Mouse (Mus musculus) hindbrain, embryonic 10.5 days (tissue): ENCODE data around the gene Tbc1d30. TPM values are rescaled to one million over a fixed set of nuclear protein-coding genes. Genes with fewer than 3 reads are reported as not detected.

ENCODE experiments used
- DNase-seq: peaks from one replicate; pipeline ENCODE4 v3.0.0-alpha.2; 2017; ENCODE audit warnings: low spot score
- H3K27ac ChIP-seq: fragments of 300-500 bp; sonication (generic); 2 replicates; pipeline ENCODE4 v1.5.1; 2016; ENCODE audit warnings: mild to moderate bottlenecking, moderate library complexity
- H3K27me3 ChIP-seq: fragments of 300-500 bp; sonication (generic); 2 replicates; pipeline ENCODE4 v1.6.1; 2016; ENCODE audit warnings: mild to moderate bottlenecking; ENCODE audit not compliant: poor library complexity, insufficient read depth, severe bottlenecking
- H3K36me3 ChIP-seq: fragments of 300-500 bp; sonication (generic); 2 replicates; pipeline ENCODE4 v1.6.1; 2016; ENCODE audit warnings: mild to moderate bottlenecking, moderate library complexity
- H3K4me1 ChIP-seq: fragments of 300-500 bp; sonication (generic); replicated peaks from 2 replicates; pipeline ENCODE4 v1.6.1; 2016; ENCODE audit warnings: mild to moderate bottlenecking
- H3K4me3 ChIP-seq: fragments of 300-500 bp; sonication (generic); 2 replicates; pipeline ENCODE4 v1.5.1; 2016; ENCODE audit warnings: mild to moderate bottlenecking, moderate library complexity
- H3K9me3 ChIP-seq: fragments of 300-500 bp; sonication (generic); 2 replicates; pipeline ENCODE4 v1.6.1; 2016; ENCODE audit warnings: mild to moderate bottlenecking, moderate library complexity
- WGBS: fragments of 180-500 bp; shearing (Covaris S2); methylation state at CpG from one replicate; pipeline ENCODE4 v1.1.7; 2016; 5-methylcytosine and 5-hydroxymethylcytosine counted together
- polyA plus RNA-seq: library from polyadenylated mRNA; unstranded; fragments of >200 nt; fragmentation: Nextera tagmentation; extraction: Ambion mirVana; gene quantifications from 2 replicates; pipeline ENCODE4 v1.2.1, GENCODE M21; 2016

Tbc1d30 gene
- polyA plus RNA-seq, 1 experiment from 2014 or later: 4.1 TPM

- Histone ChIP-seq H3K4me1 (no peaks in the 10 kb centered on the region), H3K36me3 (no peaks in the 10 kb centered on the region), H3K27ac (no peak overlapping the region), H3K4me3 (no peak overlapping the region), H3K9me3 (peaks cover 10% of the 10 kb centered on the region; the same call in 1 of the 2 replicates), H3K27me3 (no peaks in the 10 kb centered on the region)
- DNase-seq: no peak
- 86% methylated on average over 5 of the region's 5 CpGs for WGBS
Measured at GRCm38 (mm10) chr10:121227403-121227802, 123.7 kb downstream of the Tbc1d30 start.

GRCm38 (mm10) chr10:121225636-121226035, 125.4 kb downstream of the Tbc1d30 start:
- Histone ChIP-seq H3K4me1 (no peaks in the 10 kb centered on the region), H3K27me3 (no peaks in the 10 kb centered on the region), H3K4me3 (no peak overlapping the region), H3K27ac (no peak overlapping the region), H3K36me3 (no peaks in the 10 kb centered on the region), H3K9me3 (peaks cover 4% of the 10 kb centered on the region)
- WGBS: 75% methylated on average over 6 of the region's 6 CpGs
- DNase-seq: no peak

- Histone ChIP-seq H3K27me3 (no peaks in the 10 kb centered on the region), H3K4me1 (no peaks in the 10 kb centered on the region), H3K36me3 (no peaks in the 10 kb centered on the region), H3K9me3 (peaks cover 6% of the 10 kb centered on the region), H3K27ac (no peak overlapping the region), H3K4me3 (no peak overlapping the region)
- no peak for DNase-seq
- 91% methylated on average over 4 of the region's 4 CpGs for WGBS
Measured at GRCm38 (mm10) chr10:121222881-121223280, 128.2 kb downstream of the Tbc1d30 start.

- H3K4me3 ChIP-seq: no peak overlapping the region
- no peaks in the 10 kb centered on the region for H3K36me3 ChIP-seq
- no peaks in the 10 kb centered on the region for H3K4me1 ChIP-seq
- no peak for DNase-seq
- no peaks in the 10 kb centered on the region for H3K27me3 ChIP-seq
- H3K9me3 ChIP-seq: peaks cover 6% of the 10 kb centered on the region
- H3K27ac ChIP-seq: no peak overlapping the region
- whole genome bisulfite sequencing: 92% methylated on average over 7 of the region's 7 CpGs
Measured at GRCm38 (mm10) chr10:121218616-121219015, 132.5 kb downstream of the Tbc1d30 start.

GRCm38 (mm10) chr10:121216804-121217203, 134.3 kb downstream of the Tbc1d30 start:
- WGBS: 95% methylated on average over 3 of the region's 3 CpGs
- H3K9me3 ChIP-seq: peaks cover 6% of the 10 kb centered on the region
- H3K36me3 ChIP-seq: no peaks in the 10 kb centered on the region
- H3K4me3 ChIP-seq: no peak overlapping the region
- no peak overlapping the region for H3K27ac ChIP-seq
- no peaks in the 10 kb centered on the region for H3K27me3 ChIP-seq
- no peaks in the 10 kb centered on the region for H3K4me1 ChIP-seq
- DNase-seq: no peak

Other genes with a start within 250 kb of the Tbc1d30 start
- gene Gns, start 13.8 kb upstream of the Tbc1d30 start, polyA plus RNA-seq: 39.5 and 39.9 TPM in 2 replicates
- 8.0 and 11.4 TPM in 2 replicates for gene Rassf3, start 125.1 kb upstream of the Tbc1d30 start, polyA plus RNA-seq
- gene Tbk1, start 235.5 kb upstream of the Tbc1d30 start, polyA plus RNA-seq: 29.7 and 30.6 TPM in 2 replicates